13 mouse cellular contexts compared by ENCODE assay signal in the genomic region with DNA sequence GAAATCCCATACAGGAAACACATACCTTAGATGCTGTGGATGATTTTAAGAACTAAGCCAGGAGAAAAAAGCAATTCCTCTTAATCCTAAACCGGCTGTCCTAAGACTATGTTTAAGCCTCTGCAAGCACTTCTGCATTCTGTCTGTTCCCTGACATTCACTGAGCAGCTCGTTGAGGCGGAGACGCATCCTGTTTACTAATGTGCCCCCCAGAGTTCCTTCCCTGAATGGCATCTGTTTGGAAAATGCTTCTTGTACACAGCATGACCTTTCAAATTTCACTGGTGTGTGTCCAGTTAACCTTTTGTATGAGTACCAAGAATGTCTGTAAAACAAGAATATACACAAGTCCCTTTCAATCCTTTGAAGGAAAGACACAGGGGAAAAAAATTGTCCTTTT.
A peak's percentile ranks its signal among the peaks of the same experiment; 100 is the strongest.
DNase-seq lines count a peak whose midpoint lies in the region; ATAC-seq and TF ChIP-seq lines count a peak whose summit lies in the region.
"Had no signal": no experiment of that assay in that cellular context is flagged by ENCODE, and none has a peak within 500 bp of the region (broad histone marks: within the 10 kb centered on the region; RNA-seq: fewer than 3 reads in every experiment).

No protein-coding gene starts in this region.

- no peak for DNase-seq in heart, adult 2 months
- DNase-seq in heart, postnatal 36 days, result no peak
- DNase-seq in lung, embryonic 14.5 days, result peak; percentile 59
- DNase-seq in lung, postnatal 14 days, result no peak
- DNase-seq in embryo, embryonic 11 days, result peak; percentile 41
- DNase-seq in skeletal muscle tissue, adult 2 months (ENCODE audit: low read depth, low spot score), result peak; percentile 45
- DNase-seq in forebrain, embryonic 10.5 days (ENCODE audit: extremely low spot score, low spot score), result no peak
- DNase-seq: adrenal gland, postnatal 25 days; gastrocnemius, postnatal 10 days; right cerebral cortex, postnatal 4 days; thymus, adult 2 months had no signal

- no peaks in the 10 kb centered on the region; the same call in none of the 2 replicates for H3K4me1 ChIP-seq in heart, adult 2 months (ENCODE audit: control insufficient read depth, insufficient read depth, low read length)
- H3K4me1 ChIP-seq in lung, embryonic 14.5 days (ENCODE audit: insufficient read depth), result no peaks in the 10 kb centered on the region
- H3K4me1 ChIP-seq in forebrain, embryonic 10.5 days, result 0 out of 2 replicates have a peak, but pooled peaks cover 4% of the 10 kb centered on the region
- H3K4me1 ChIP-seq: embryonic facial prominence, embryonic 12.5 days; liver, embryonic 15.5 days had no signal

- H3K9me3 ChIP-seq in lung, embryonic 14.5 days (ENCODE audit: low read depth, low read length), result no peaks in the 10 kb centered on the region
- no peaks in the 10 kb centered on the region for H3K9me3 ChIP-seq in forebrain, embryonic 10.5 days
- H3K9me3 ChIP-seq: embryonic facial prominence, embryonic 12.5 days; liver, embryonic 15.5 days had no signal

- intact Hi-C loops in heart, adult 2 months (cut with DNase I), result no loop called here
- intact Hi-C loops in heart, postnatal 36 days (cut with DNase I), result no loop called here

- no peak overlapping the region for H3K4me3 ChIP-seq in heart, adult 2 months
- H3K4me3 ChIP-seq in lung, embryonic 14.5 days (ENCODE audit: low read depth, low read length), result no peak overlapping the region
- H3K4me3 ChIP-seq in forebrain, embryonic 10.5 days, result no peak overlapping the region
- H3K4me3 ChIP-seq: embryonic facial prominence, embryonic 12.5 days; liver, embryonic 15.5 days had no signal

- TF ChIP-seq EP300 in heart, adult 2 months (IDR thresholded peaks at IDR 0.05; ENCODE audit: insufficient read depth, low read depth, low read length), result no peak

- H3K79me2 ChIP-seq in heart, adult 2 months (replicated peaks; ENCODE audit: control insufficient read depth, insufficient read depth, low read length), result no peaks in the 10 kb centered on the region

- TF ChIP-seq CTCF in heart, adult 2 months (IDR thresholded peaks at IDR 0.05), result peak; percentile 40
- TF ChIP-seq CTCF in lung, embryonic 14.5 days (IDR thresholded peaks at IDR 0.05; ENCODE audit: low read depth), result peak; percentile 35

- ATAC-seq in lung, embryonic 14.5 days (ENCODE audit: insufficient read depth), result no peak

- no peaks in the 10 kb centered on the region for H3K36me3 ChIP-seq in heart, adult 2 months (ENCODE audit: control insufficient read depth, insufficient read depth, low read length)
- no peaks in the 10 kb centered on the region for H3K36me3 ChIP-seq in lung, embryonic 14.5 days (ENCODE audit: insufficient read depth)
- H3K36me3 ChIP-seq in forebrain, embryonic 10.5 days (replicated peaks), result no peaks in the 10 kb centered on the region
- H3K36me3 ChIP-seq: embryonic facial prominence, embryonic 12.5 days; liver, embryonic 15.5 days had no signal

- no peak overlapping the region for H3K27ac ChIP-seq in heart, adult 2 months
- no peak overlapping the region for H3K27ac ChIP-seq in lung, embryonic 14.5 days (ENCODE audit: low read depth)
- H3K27ac ChIP-seq in forebrain, embryonic 10.5 days, result no peak overlapping the region
- H3K27ac ChIP-seq: embryonic facial prominence, embryonic 12.5 days; liver, embryonic 15.5 days had no signal

- H3K9ac ChIP-seq in heart, adult 2 months (ENCODE audit: low read depth, low read length), result no peak overlapping the region
- H3K9ac ChIP-seq in lung, embryonic 14.5 days, result no peak overlapping the region
- H3K9ac ChIP-seq: embryonic facial prominence, embryonic 12.5 days; liver, embryonic 15.5 days had no signal

- no peak for TF ChIP-seq POLR2A in heart, adult 2 months (IDR thresholded peaks at IDR 0.05; ENCODE audit: insufficient read depth, low read depth, low read length)

- H3K27me3 ChIP-seq in heart, adult 2 months (ENCODE audit: control insufficient read depth, insufficient read depth, low read length), result no peaks in the 10 kb centered on the region
- no peaks in the 10 kb centered on the region for H3K27me3 ChIP-seq in lung, embryonic 14.5 days (ENCODE audit: insufficient read depth, low read length)
- no peaks in the 10 kb centered on the region for H3K27me3 ChIP-seq in forebrain, embryonic 10.5 days (ENCODE audit: poor library complexity, severe bottlenecking)
- H3K27me3 ChIP-seq: embryonic facial prominence, embryonic 12.5 days; liver, embryonic 15.5 days had no signal

- no peak overlapping the region for H3K4me2 ChIP-seq in lung, embryonic 14.5 days
- H3K4me2 ChIP-seq: embryonic facial prominence, embryonic 12.5 days; liver, embryonic 15.5 days had no signal

- 38% methylated on average over 4 of the region's 4 CpGs for WGBS in heart, adult 2 months
- 31% methylated on average over 4 of the region's 4 CpGs for WGBS in lung, embryonic 14.5 days
- 30% methylated on average over 4 of the region's 4 CpGs for WGBS in forebrain, embryonic 10.5 days

Comparison
In these comparisons a context has a peak if more than half of its experiments do, and no peak if none do; other contexts are left out.
1. DNase-seq: peak in lung, embryonic 14.5 days (single experiment), embryo, embryonic 11 days (single experiment) and skeletal muscle tissue, adult 2 months (single experiment); none in heart, adult 2 months (0 of 2), heart, postnatal 36 days (0 of 2), lung, postnatal 14 days (single experiment) and forebrain, embryonic 10.5 days (single experiment).